Mouse (Mus musculus) heart, embryonic 16.5 days (tissue): Measurements from ENCODE around the gene Syt15. TPM values are rescaled to one million over a fixed set of nuclear protein-coding genes. Genes with fewer than 3 reads are reported as not detected.

Experiments
- ATAC-seq: fragments of 200-750 bp; cut with Nextera tagmentation; replicated peaks from 2 replicates; pipeline ENCODE4 v1.8.0; 2017; ENCODE audit warnings: moderate number of reproducible peaks; ENCODE audit not compliant: insufficient read depth, low FRiP score; ENCODE audit errors: extremely low read depth
- H3K27ac ChIP-seq: fragments of 300-500 bp; sonication (generic); 2 replicates; pipeline ENCODE4 v1.5.1; 2014; ENCODE audit warnings: mild to moderate bottlenecking, low read length, control low read depth, moderate library complexity
- H3K27me3 ChIP-seq: fragments of 300-500 bp; sonication (generic); 2 replicates; pipeline ENCODE4 v1.6.1; 2014; ENCODE audit warnings: low read length, mixed read lengths; ENCODE audit not compliant: control insufficient read depth, insufficient read depth
- H3K36me3 ChIP-seq: fragments of 300-500 bp; sonication (generic); 2 replicates; pipeline ENCODE4 v1.6.1; 2014; ENCODE audit not compliant: control insufficient read depth, insufficient read depth
- H3K4me1 ChIP-seq: fragments of 300-500 bp; sonication (generic); 2 replicates; pipeline ENCODE4 v1.6.1; 2014; ENCODE audit warnings: low read length, mixed read lengths; ENCODE audit not compliant: control insufficient read depth, insufficient read depth
- H3K4me2 ChIP-seq: fragments of 300-500 bp; sonication (generic); 2 replicates; pipeline ENCODE4 v1.6.1; 2014; ENCODE audit warnings: low read depth, mild to moderate bottlenecking, control low read depth, low read length
- H3K4me3 ChIP-seq: fragments of 300-500 bp; sonication (generic); 2 replicates; pipeline ENCODE4 v1.5.1; 2014; ENCODE audit warnings: mild to moderate bottlenecking, control low read depth, low read length
- H3K9ac ChIP-seq: fragments of 300-500 bp; sonication (generic); 2 replicates; pipeline ENCODE4 v1.6.1; 2014; ENCODE audit warnings: low read length, control low read depth
- H3K9me3 ChIP-seq: fragments of 300-500 bp; sonication (generic); replicated peaks from 2 replicates; pipeline ENCODE4 v1.6.1; 2016; ENCODE audit warnings: low read length; ENCODE audit not compliant: control insufficient read depth
- WGBS: fragments of 180-500 bp; shearing (Covaris S2); extraction: QIAGEN DNeasy Blood & Tissue Kit; methylation state at CpG from one replicate; pipeline ENCODE4 v1.1.7; 2014; 5-methylcytosine and 5-hydroxymethylcytosine counted together
- polyA plus RNA-seq: library from polyadenylated mRNA; unstranded; fragments of >200 nt; fragmentation: Nextera tagmentation; extraction: Ambion mirVana; gene quantifications from 2 replicates; pipeline ENCODE4 v1.2.1, GENCODE M21; 2015

The Syt15 gene
- polyA plus RNA-seq, 1 experiment from 2014 or later = 0.42 TPM

DNA sequence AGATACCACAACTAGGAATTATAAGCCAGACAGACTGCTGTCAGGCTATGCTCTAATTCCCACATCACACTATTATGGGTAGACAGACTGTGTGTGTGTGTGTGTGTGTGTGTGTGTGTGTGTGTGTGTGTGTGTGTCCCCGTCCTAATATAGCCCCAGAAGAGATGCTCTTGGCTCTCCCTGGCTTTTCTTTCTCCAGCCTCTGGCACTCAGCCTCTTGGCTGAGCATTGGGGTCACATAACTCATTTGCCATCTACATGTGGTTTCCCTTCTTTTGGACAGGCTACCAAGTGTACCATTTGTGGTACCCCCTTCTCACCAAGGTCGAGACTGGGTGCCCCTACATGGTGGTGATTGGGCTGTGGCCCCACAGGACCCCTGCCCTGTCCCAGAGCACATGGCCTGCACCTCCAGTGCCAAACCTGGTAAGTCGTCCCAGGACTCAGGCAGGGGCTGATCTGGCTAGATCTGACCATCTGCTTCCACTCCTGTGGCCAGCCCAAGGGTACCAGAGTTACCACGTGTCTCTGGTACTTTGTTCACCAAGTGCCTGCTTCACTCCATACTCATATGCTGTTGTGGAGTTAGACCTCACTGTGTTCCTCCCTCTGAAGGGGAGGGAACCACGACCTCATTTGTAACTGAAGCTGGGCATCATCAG lies 2.2 kb downstream of the Syt15 start:
- Histone ChIP-seq H3K4me3 (no peak overlapping the region), H3K36me3 (no peaks in the 10 kb centered on the region), H3K4me2 (no peak overlapping the region), H3K9ac (no peak overlapping the region), H3K9me3 (no peaks in the 10 kb centered on the region), H3K27ac (no peak overlapping the region), H3K4me1 (peaks cover 6% of the 10 kb centered on the region; the same call in 1 of the 2 replicates), H3K27me3 (peaks cover 26% of the 10 kb centered on the region)
- no peak for ATAC-seq
- WGBS = 67% methylated on average over 5 of the region's 5 CpGs

DNA sequence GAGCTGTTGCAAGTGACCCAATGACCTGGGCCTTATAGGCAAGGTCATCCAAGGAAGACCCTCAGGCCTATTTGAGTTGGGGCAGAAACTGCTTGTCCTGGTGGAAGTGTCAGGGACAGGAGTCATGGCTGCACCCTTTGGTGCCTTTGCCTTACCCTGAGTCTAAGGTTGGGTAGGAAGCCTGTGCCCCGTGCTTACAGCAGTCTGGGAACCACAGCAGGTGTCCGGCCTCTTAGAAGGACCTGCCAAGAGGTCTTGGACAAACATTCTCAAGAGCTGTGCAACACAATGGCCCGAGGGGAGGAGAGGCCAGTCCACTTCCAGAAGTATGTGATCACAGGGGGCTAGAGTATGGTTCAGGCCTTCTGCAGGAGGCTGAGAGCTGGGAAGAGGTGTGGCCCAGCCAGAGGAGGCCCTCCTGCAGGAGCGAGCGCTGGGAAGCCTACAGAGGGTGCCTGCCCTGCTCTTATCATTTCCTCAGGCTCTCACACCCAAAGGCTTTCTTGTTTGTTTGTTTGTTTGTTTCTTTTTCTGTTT lies 4.0 kb downstream of the Syt15 start:
- Histone ChIP-seq H3K36me3 (no peaks in the 10 kb centered on the region), H3K9me3 (no peaks in the 10 kb centered on the region), H3K27me3 (peaks cover 26% of the 10 kb centered on the region), H3K9ac (no peak overlapping the region), H3K4me1 (peaks cover 7% of the 10 kb centered on the region), H3K27ac (no peak overlapping the region), H3K4me3 (no peak overlapping the region), H3K4me2 (no peak overlapping the region)
- 58% methylated on average over 5 of the region's 5 CpGs for WGBS
- no peak for ATAC-seq

DNA sequence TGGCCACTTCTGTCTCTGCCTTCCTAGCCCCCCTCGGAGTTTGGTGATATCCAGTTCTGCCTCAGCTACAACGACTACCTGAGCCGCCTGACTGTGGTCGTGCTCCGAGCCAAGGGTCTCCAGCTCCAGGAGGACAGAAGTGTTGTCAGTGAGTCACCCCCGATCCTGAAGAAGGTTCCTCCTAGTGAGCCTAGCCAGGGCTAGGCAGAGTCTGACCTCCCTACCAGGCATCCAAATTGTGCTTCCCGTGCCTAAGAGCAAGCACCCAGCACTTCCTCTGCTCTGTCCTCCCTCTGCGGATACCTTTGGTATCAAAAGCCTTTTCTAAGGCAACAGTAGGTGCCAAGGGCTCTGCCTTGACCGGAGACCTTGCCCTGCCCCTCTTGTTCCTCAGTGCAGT lies 6.6 kb downstream of the Syt15 start:
- WGBS = 73% methylated on average over 9 of the region's 9 CpGs
- peaks cover under 1% of the 10 kb centered on the region for H3K27me3 ChIP-seq
- ATAC-seq = no peak

DNA sequence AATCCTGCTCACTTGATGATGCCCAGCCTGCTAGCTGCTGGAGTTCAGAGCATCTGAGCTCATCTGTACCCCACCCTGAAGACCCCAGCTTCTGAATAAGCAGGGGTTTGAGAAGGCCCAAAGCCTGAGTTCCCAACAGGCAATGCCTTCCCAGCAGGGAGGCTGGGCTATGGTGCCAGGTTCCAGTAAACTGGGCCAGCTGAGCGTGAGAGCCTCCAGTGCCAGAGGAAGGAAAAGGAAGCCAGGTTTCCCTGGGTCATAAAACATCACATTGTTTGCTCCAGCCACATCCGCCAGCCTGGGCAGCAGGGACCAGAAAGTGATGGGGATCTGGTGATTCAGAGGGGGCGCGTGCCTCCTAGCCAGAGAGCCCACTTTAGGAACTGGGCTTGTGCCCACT lies 7.2 kb downstream of the Syt15 start:
- Histone ChIP-seq H3K27ac (no peak overlapping the region), H3K9me3 (0 out of 2 replicates have a peak, but pooled peaks cover 2% of the 10 kb centered on the region), H3K9ac (no peak overlapping the region), H3K4me1 (peaks cover 6% of the 10 kb centered on the region; the same call in 1 of the 2 replicates), H3K36me3 (peaks cover 2% of the 10 kb centered on the region; the same call in 1 of the 2 replicates), H3K27me3 (no peaks in the 10 kb centered on the region), H3K4me2 (no peak overlapping the region), H3K4me3 (no peak overlapping the region)
- no peak for ATAC-seq
- 89% methylated on average over 4 of the region's 4 CpGs for WGBS

More for the DNA sequence above, 6.6 kb downstream of the Syt15 start:
- Histone ChIP-seq H3K9me3 (no peaks in the 10 kb centered on the region), H3K27ac (no peak overlapping the region), H3K9ac (no peak overlapping the region), H3K36me3 (no peaks in the 10 kb centered on the region), H3K4me3 (no peak overlapping the region), H3K4me2 (no peak overlapping the region), H3K4me1 (peaks cover 6% of the 10 kb centered on the region; the same call in 1 of the 2 replicates)

DNA sequence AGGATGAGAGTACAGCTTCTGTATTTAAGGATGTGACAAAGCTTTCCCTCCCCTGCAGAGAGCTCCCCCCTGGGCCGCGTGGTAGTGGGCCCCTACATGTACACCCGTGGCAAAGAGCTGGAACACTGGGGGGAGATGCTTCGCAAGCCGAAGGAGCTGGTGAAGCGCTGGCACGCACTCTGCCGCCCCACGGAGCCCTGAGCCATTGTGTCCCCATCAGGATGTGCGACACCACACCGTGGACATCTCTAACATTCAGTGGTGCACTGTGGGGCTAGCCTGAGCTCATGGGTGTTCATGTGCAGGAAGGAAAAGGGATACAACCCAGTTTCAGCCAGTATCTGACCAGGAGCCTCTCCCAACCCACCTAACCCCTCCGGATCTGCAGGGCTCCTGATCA lies 8.6 kb downstream of the Syt15 start:
- Histone ChIP-seq H3K27me3 (no peaks in the 10 kb centered on the region), H3K9me3 (0 out of 2 replicates have a peak, but pooled peaks cover 2% of the 10 kb centered on the region), H3K4me1 (peaks cover 6% of the 10 kb centered on the region; the same call in 1 of the 2 replicates), H3K36me3 (peaks cover 2% of the 10 kb centered on the region; the same call in 1 of the 2 replicates), H3K27ac (no peak overlapping the region), H3K4me3 (no peak overlapping the region), H3K9ac (no peak overlapping the region), H3K4me2 (no peak overlapping the region)
- no peak for ATAC-seq
- 81% methylated on average over 12 of the region's 12 CpGs for WGBS

DNA sequence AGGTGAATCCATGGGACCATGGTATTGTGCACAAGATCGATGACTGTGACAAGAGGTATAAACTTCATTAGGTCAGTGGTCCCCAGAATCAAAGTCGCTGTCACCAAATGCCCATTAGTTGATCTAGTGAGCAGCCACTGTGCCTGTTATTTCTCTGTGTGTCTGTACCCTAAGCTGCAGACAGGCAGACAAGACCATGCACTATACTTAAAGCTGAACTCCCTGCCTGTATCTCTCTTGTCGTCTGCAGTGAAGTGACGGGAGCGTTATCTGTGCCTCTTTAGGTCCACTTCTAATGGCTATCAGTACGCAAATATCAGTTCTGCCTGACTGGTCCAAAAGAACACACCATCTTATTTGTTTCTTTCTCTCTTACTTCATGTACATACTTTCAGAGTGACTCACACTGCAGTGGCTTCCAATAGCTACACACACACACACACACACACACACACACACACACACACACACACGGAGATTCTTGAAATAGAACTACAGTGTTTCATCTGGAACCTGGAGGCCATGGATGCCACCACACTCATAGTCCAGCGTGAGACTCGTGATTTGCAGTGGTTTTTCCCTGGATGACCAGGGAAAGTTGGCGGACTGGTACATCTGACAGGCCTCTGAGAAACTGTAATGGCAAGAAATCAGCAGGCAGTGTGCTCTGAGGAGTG lies 9.6 kb downstream of the Syt15 start:
- ATAC-seq = peak; percentile 75
- H3K4me1 ChIP-seq = peaks cover 6% of the 10 kb centered on the region; the same call in 1 of the 2 replicates
- H3K27ac ChIP-seq = peak overlapping the region; percentile 41
- peaks cover 2% of the 10 kb centered on the region; the same call in 1 of the 2 replicates for H3K36me3 ChIP-seq
- 35% methylated on average over 10 of the region's 10 CpGs for WGBS
- no peak overlapping the region for H3K4me2 ChIP-seq
- H3K9me3 ChIP-seq = 0 out of 2 replicates have a peak, but pooled peaks cover 2% of the 10 kb centered on the region
- no peak overlapping the region for H3K4me3 ChIP-seq
- no peak overlapping the region for H3K9ac ChIP-seq
- no peaks in the 10 kb centered on the region for H3K27me3 ChIP-seq

DNA sequence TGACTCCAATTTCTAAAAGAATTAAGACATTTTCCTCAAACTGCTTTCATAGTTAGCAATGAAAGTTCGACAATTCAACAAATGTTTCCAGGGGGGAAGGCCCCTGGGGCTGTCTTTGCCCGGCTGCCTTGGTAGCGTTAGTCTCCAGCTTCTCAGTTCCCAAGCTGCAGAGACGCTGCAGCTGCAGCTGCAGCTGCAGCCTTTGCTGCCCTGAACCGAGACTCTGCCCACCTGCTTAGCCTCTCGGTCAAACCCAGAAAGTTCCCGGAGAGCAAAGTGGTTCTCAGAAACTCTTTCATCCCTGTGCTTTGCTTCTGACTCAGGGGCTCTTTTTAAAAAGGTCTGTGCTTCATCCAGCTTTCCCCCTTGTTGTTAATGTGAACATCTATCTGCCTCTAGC lies 12.9 kb downstream of the Syt15 start:
- 68% methylated on average over 7 of the region's 7 CpGs for WGBS
- H3K4me3 ChIP-seq = no peak overlapping the region
- H3K9ac ChIP-seq = no peak overlapping the region
- H3K27ac ChIP-seq = no peak overlapping the region
- H3K36me3 ChIP-seq = peaks cover 3% of the 10 kb centered on the region; the same call in 1 of the 2 replicates
- 0 out of 2 replicates have a peak, but pooled peaks cover 2% of the 10 kb centered on the region for H3K9me3 ChIP-seq
- H3K27me3 ChIP-seq = no peaks in the 10 kb centered on the region
- peaks cover 10% of the 10 kb centered on the region; the same call in 1 of the 2 replicates for H3K4me1 ChIP-seq
- ATAC-seq = no peak
- H3K4me2 ChIP-seq = no peak overlapping the region

DNA sequence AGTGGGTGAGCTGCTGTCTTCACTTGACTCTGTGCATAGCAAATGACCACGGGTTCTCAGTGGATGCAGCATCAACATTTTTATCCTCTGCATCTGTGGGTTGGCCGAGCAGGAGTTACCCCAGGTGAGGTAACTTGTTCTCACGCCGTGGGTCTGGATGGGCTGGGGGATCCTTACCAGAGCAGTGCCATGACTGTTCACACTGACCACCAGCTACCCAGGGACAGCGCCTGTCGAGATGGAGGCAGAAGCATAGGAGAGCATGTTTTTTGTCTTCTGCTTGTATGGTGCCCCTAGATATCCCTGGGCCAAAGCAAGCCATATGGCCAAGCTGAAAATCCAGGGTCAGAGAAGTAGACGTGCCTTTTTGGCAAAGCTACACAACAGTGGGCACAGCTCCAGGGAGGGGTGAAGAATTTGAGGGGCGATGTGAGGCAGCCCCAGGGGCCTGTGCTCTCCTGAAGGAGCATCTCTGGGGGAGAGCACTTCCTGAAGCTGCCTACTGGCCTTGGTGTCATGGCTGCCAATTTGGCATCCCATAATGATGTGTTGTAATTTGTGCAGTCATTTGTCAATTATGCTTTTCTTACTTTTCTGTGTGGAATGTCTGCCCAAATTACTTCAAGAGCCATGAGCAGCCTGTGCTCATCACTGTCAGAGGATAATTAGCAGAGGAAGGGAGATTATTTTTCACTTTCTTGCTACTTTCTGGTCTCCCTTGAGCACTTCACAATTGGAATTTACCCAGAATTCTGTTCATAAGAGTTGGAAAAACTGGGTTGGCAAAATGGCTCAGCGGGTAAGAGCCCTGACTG lies 13.7 kb downstream of the Syt15 start:
- Histone ChIP-seq H3K4me1 (peaks cover 10% of the 10 kb centered on the region; the same call in 1 of the 2 replicates), H3K9ac (no peak overlapping the region), H3K4me2 (no peak overlapping the region), H3K9me3 (0 out of 2 replicates have a peak, but pooled peaks cover 2% of the 10 kb centered on the region), H3K36me3 (peaks cover 5% of the 10 kb centered on the region; the same call in 1 of the 2 replicates), H3K27me3 (no peaks in the 10 kb centered on the region), H3K4me3 (no peak overlapping the region), H3K27ac (no peak overlapping the region)
- no peak for ATAC-seq
- WGBS = 78% methylated on average over 9 of the region's 9 CpGs
